In genomic region chr3:137900149-137900548, GRCm38 (mm10) we compare ENCODE assay signal across 14 mouse cellular contexts. TPM values are rescaled to one million over a fixed set of nuclear protein-coding genes. Genes with fewer than 3 reads are reported as not detected.
DNase-seq lines count a peak whose midpoint lies in the region; ATAC-seq and TF ChIP-seq lines count a peak whose summit lies in the region.
"Had no signal": no experiment of that assay in that cellular context is flagged by ENCODE, and none has a peak within 500 bp of the region (broad histone marks: within the 10 kb centered on the region; RNA-seq: fewer than 3 reads in every experiment).

No protein-coding gene starts in this region.

- peaks cover 22% of the 10 kb centered on the region for H3K36me3 ChIP-seq in liver, adult 2 months (ENCODE audit: control insufficient read depth, insufficient read depth, low read length)
- peaks cover 5% of the 10 kb centered on the region; the same call in 1 of the 2 replicates for H3K36me3 ChIP-seq in liver, embryonic 11.5 days (ENCODE audit: control insufficient read depth, insufficient read depth, low read length)

- DNase-seq in adrenal gland, postnatal 10 days: peak; percentile 78
- DNase-seq in adrenal gland, adult 8-10 months: no peak
- DNase-seq in liver, adult 2 months (ENCODE audit: extremely low read depth, low read depth, low spot score): peak; percentile 63
- DNase-seq in liver, embryonic 11.5 days (ENCODE audit: low spot score): no peak
- DNase-seq in adipocyte (ENCODE audit: low spot score): peak; percentile 81
- peak; percentile 10 for DNase-seq in layer of hippocampus, adult 9-10 months (ENCODE audit: low spot score)
- DNase-seq in spleen, postnatal 14 days (ENCODE audit: low spot score in 2 of 2): no peak
- DNase-seq in testis, postnatal 10 days (ENCODE audit: low spot score): no peak
- DNase-seq: cerebellum, adult 18-20 months; heart, postnatal 4 days; left cerebral cortex, postnatal 4 days; thymus, postnatal 36 days had no signal

- H3K27ac ChIP-seq in liver, adult 2 months (replicated peaks; ENCODE audit: insufficient read depth, low read depth, low read length): no peak overlapping the region
- no peak overlapping the region for H3K27ac ChIP-seq in liver, embryonic 11.5 days (ENCODE audit: low read depth, low read length)
- H3K27ac ChIP-seq: kidney, embryonic 15.5 days had no signal

- WGBS in liver, adult 2 months: 36% methylated on average over 10 of the region's 10 CpGs
- 90% methylated on average over 10 of the region's 10 CpGs for WGBS in liver, embryonic 11.5 days

- no peaks in the 10 kb centered on the region for H3K79me2 ChIP-seq in liver, adult 2 months (ENCODE audit: control insufficient read depth, insufficient read depth, low read length)

- no peak for TF ChIP-seq POLR2A in liver, adult 2 months (IDR thresholded peaks at IDR 0.05; ENCODE audit: extremely low read depth, insufficient read depth, low read length)

- no peak for TF ChIP-seq CTCF in liver, adult 2 months (IDR thresholded peaks at IDR 0.05; ENCODE audit: low read depth, low read length)

- ATAC-seq in liver, embryonic 11.5 days (replicated peaks; ENCODE audit: low FRiP score): no peak

- H3K4me2 ChIP-seq in liver, embryonic 11.5 days: no peak overlapping the region
- H3K4me2 ChIP-seq: kidney, embryonic 15.5 days had no signal

- no peak overlapping the region for H3K9ac ChIP-seq in liver, adult 2 months (ENCODE audit: low read depth, low read length)
- no peak overlapping the region for H3K9ac ChIP-seq in liver, embryonic 11.5 days (ENCODE audit: low read depth, low read length)
- H3K9ac ChIP-seq: kidney, embryonic 15.5 days had no signal

- H3K4me3 ChIP-seq in liver, adult 2 months (ENCODE audit: insufficient read depth, low read depth, low read length): no peak overlapping the region
- H3K4me3 ChIP-seq in liver, embryonic 11.5 days (ENCODE audit: low read depth, low read length): no peak overlapping the region
- H3K4me3 ChIP-seq: kidney, embryonic 15.5 days; myocyte had no signal

- H3K27me3 ChIP-seq in liver, adult 2 months (ENCODE audit: control insufficient read depth, insufficient read depth, low read length): no peaks in the 10 kb centered on the region
- H3K27me3 ChIP-seq in liver, embryonic 11.5 days (replicated peaks; ENCODE audit: control insufficient read depth, insufficient read depth, low read length): no peaks in the 10 kb centered on the region
- H3K27me3 ChIP-seq: kidney, embryonic 15.5 days had no signal

- H3K4me1 ChIP-seq in liver, adult 2 months (ENCODE audit: control insufficient read depth, insufficient read depth, low read length): peaks cover 7% of the 10 kb centered on the region
- H3K4me1 ChIP-seq in liver, embryonic 11.5 days (replicated peaks; ENCODE audit: control insufficient read depth, insufficient read depth, low read length): no peaks in the 10 kb centered on the region
- H3K4me1 ChIP-seq: kidney, embryonic 15.5 days had no signal

- H3K9me3 ChIP-seq in liver, embryonic 11.5 days (ENCODE audit: control insufficient read depth, low read length): no peaks in the 10 kb centered on the region
- H3K9me3 ChIP-seq: kidney, embryonic 15.5 days had no signal

RNA-seq across cellular contexts. Expression of gene Lamtor3, which starts 18.2 kb away (rescaled TPM):
- 10 to 100 TPM; 68.6 to 72.0 TPM for total RNA-seq in adrenal gland, postnatal 10 days (2021)
- total RNA-seq in adrenal gland, adult 8-10 months (2022): 10 to 100 TPM; 62.8 to 80.3 (median 71.5) TPM
- total RNA-seq in liver, adult 2 months (2014; rRNA removed): 24.5 and 26.8 TPM in 2 replicates
- 10.8 and 11.1 TPM in 2 replicates for polyA plus RNA-seq in liver, adult 2 months (2012; rRNA removed)
- 100 and 105 TPM in 2 replicates for polyA plus RNA-seq in liver, embryonic 11.5 days (2014; fragmentation: Nextera tagmentation; extraction: Ambion mirVana)

RNA-seq across cellular contexts. Expression of gene Dnajb14, which starts 32.7 kb away (rescaled TPM):
- total RNA-seq in adrenal gland, postnatal 10 days (2021): 10 to 100 TPM; 15.3 to 16.3 TPM
- total RNA-seq in adrenal gland, adult 8-10 months (2022): 10 to 100 TPM; 21.1 to 29.1 (median 27.3) TPM
- 5.9 and 6.2 TPM in 2 replicates for total RNA-seq in liver, adult 2 months (2014; rRNA removed)
- 2.2 and 2.9 TPM in 2 replicates for polyA plus RNA-seq in liver, adult 2 months (2012; rRNA removed)
- 9.0 and 9.8 TPM in 2 replicates for polyA plus RNA-seq in liver, embryonic 11.5 days (2014; fragmentation: Nextera tagmentation; extraction: Ambion mirVana)

RNA-seq across cellular contexts. Expression of gene H2afz, which starts 35.9 kb away (rescaled TPM):
- 100 to 1,000 TPM; 246 to 278 TPM for total RNA-seq in adrenal gland, postnatal 10 days (2021)
- total RNA-seq in adrenal gland, adult 8-10 months (2022): 100 to 1,000 TPM; 124 to 155 (median 138) TPM
- 134 and 180 TPM in 2 replicates for total RNA-seq in liver, adult 2 months (2014; rRNA removed)
- 113 and 141 TPM in 2 replicates for polyA plus RNA-seq in liver, adult 2 months (2012; rRNA removed)
- polyA plus RNA-seq in liver, embryonic 11.5 days (2014; fragmentation: Nextera tagmentation; extraction: Ambion mirVana): 2,121 and 2,201 TPM in 2 replicates

Comparison
In these comparisons a context has a peak if more than half of its experiments do, and no peak if none do; other contexts are left out.
1. DNase-seq: peak in adrenal gland, postnatal 10 days (single experiment), liver, adult 2 months (single experiment), adipocyte (single experiment) and layer of hippocampus, adult 9-10 months (single experiment); none in adrenal gland, adult 8-10 months (single experiment), liver, embryonic 11.5 days (single experiment), spleen, postnatal 14 days (0 of 2) and testis, postnatal 10 days (single experiment).